Mouse (Mus musculus) olfactory bulb, adult 2 months (tissue): ENCODE results near the gene Cmtm4. TPM values are rescaled to one million over a fixed set of nuclear protein-coding genes. Genes with fewer than 3 reads are reported as not detected.

Source experiments
- H3K27ac ChIP-seq: fragments of 200-500 bp; 2 replicates; pipeline ENCODE4 v1.5.1; 2012; ENCODE audit warnings: low read depth, low read length; ENCODE audit not compliant: insufficient read depth
- H3K4me1 ChIP-seq: fragments of 200-500 bp; 2 replicates; pipeline ENCODE4 v1.6.1; 2012; ENCODE audit warnings: low read length; ENCODE audit not compliant: control insufficient read depth, insufficient read depth
- H3K4me3 ChIP-seq: fragments of 200-500 bp; 2 replicates; pipeline ENCODE4 v1.5.1; 2012; ENCODE audit warnings: mild to moderate bottlenecking, low read depth, low read length, moderate library complexity; ENCODE audit not compliant: insufficient read depth
- CTCF ChIP-seq: fragments of 200-500 bp; IDR thresholded peaks from 2 replicates; pipeline ENCODE4 v1.5.1; 2012; ENCODE audit warnings: low read depth, mild to moderate bottlenecking, low read length, moderate library complexity; ENCODE audit not compliant: insufficient read depth
- POLR2A ChIP-seq: fragments of 200-500 bp; IDR thresholded peaks from 2 replicates; pipeline ENCODE4 v1.6.1; 2012; ENCODE audit warnings: mild to moderate bottlenecking, low read depth, low read length, moderate library complexity; ENCODE audit not compliant: insufficient read depth
- WGBS: fragments of 180-500 bp; shearing (Covaris S2); methylation state at CpG from one replicate; pipeline ENCODE4 v1.1.7; 2018; 5-methylcytosine and 5-hydroxymethylcytosine counted together
- polyA plus RNA-seq: library from polyadenylated mRNA; stranded (reverse); fragments of >200 nt; gene quantifications from 2 replicates; pipeline ENCODE4 v1.2.4, GENCODE M21; 2012; ENCODE audit warnings: low replicate concordance; ENCODE audit not compliant: missing spikeins, insufficient read depth, insufficient read length

The Cmtm4 gene
- not detected in 2 replicates for polyA plus RNA-seq

DNA sequence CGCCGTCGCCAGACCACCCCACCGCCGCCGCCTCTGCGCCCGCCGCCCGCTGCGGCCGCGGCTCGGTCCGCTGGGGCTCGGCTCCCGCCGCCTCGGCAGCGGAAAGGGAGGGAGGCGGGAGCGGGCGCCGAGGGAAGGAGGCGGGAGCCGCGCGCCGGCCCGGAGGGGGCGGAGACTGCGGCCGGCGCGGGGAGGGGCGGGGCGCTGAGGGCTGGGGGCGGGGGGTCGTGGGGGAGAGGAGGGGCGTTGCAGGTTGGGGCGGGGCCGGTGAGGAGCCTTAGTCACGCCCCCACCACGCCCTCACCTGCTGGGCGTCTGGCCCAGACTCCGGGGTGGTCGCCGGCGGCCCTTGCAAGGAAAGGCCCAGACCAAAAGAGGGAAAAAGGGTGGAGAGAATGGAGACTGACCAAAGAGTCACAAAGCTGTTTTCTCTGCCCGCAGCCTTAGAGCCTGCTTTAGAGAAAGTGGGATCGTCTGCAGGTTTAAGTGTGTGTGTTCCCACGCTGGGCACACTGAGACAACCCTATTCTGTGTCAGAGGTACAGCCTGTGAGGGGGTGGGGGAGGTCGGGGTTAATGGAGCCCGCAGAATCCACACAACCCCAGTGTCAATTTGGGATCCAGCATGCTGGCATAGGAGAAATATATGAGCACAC, at the start of gene Cmtm4:
TSS of gene Cmtm4 (minus strand) at position 105 of the 655 bp plus-strand sequence.
- Histone ChIP-seq H3K4me1 (peaks cover 14% of the 10 kb centered on the region), H3K4me3 (peak within 1 kb of the TSS; percentile 84), H3K27ac (no peak within 1 kb of the TSS)
- 2% methylated on average over 37 of the region's 54 CpGs for WGBS
- TF ChIP-seq CTCF (no peak), POLR2A (no peak)

DNA sequence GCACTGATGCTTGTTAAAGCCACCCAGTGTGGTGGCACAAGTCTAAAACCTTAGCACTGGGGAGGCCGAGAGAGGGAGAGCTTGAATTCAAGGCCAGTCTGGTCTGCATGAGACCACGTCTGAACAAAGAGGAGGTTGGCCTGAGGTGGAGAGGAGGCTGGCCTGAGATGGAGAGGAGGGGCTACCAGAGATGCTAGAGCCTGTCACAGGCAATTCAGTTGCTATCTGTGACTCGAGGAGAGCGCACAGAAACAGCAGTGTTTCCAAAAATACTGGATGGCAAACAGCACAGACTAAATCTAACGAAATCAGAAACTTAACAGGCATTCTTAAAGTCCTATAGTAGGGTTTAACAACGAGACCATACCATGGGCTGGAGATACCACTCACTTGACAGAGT, 49.6 kb upstream of the Cmtm4 start:
- H3K27ac ChIP-seq: no peak overlapping the region
- H3K4me1 ChIP-seq: peaks cover 5% of the 10 kb centered on the region
- TF ChIP-seq CTCF (no peak), POLR2A (no peak)
- whole genome bisulfite sequencing: 47% methylated on average over 6 of the region's 6 CpGs
- no peak overlapping the region for H3K4me3 ChIP-seq

DNA sequence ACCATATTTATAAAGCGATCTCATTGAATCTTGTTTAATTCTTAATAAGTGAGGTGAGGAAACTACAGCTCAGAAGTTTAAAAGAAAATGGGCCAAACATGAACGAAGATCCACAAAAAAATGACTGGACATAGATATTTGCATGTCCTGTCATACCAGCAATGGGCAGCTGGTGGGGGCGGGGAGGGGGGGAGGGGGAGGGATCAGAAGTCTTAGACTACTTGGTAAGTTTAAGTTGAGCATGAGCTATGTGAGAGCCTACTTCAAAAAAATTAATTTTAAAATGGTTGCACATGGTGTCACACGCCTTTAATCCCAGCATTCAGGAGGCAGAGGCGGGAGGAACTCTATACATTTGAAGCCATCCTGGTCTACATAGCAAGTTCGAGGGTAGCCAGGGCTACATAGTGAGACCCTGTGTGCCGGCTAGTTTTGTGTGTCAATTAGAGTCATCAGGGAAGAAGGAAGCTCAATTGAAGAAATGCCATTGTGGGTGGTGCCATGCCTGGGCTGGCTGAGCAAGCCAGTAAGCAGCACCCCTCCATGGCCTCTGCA, 47.6 kb upstream of the Cmtm4 start:
- peaks cover 8% of the 10 kb centered on the region for H3K4me1 ChIP-seq
- H3K27ac ChIP-seq: no peak overlapping the region
- 59% methylated on average over 7 of the region's 7 CpGs for WGBS
- H3K4me3 ChIP-seq: no peak overlapping the region
- TF ChIP-seq POLR2A (no peak), CTCF (no peak)

GRCm38 (mm10) chr8:104442299-104443124, 46.9 kb upstream of the Cmtm4 start, which contains the start of gene Dync1li2:
Gene Dync1li2 (minus strand): TSS chr8:104443047.
- WGBS: under 1% methylated on average over 75 of the region's 75 CpGs

DNA sequence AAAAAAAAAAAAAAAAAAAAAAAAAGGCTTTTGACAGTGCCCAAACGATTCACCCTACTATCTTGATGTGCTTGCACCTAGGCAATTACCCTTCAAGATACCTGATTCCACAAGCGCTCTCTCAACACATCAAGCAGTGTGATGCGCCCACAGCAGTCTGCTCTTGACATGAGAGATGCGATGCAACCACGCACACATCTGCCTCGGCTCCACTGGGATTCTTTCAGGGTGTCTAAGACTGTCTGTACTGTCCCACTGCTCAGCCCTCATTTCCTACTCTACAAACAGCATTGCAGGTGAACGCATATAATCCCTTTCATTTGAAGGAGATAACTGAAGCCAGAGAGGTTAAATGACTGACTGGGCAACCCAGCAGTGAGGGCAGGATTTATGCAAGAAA, 46.0 kb upstream of the Cmtm4 start:
- Histone ChIP-seq H3K27ac (no peak overlapping the region), H3K4me1 (peaks cover 8% of the 10 kb centered on the region), H3K4me3 (peak overlapping the region; percentile 64)
- TF ChIP-seq POLR2A: no peak
- no peak for TF ChIP-seq CTCF
- WGBS: 25% methylated on average over 7 of the region's 7 CpGs

More at GRCm38 (mm10) chr8:104442299-104443124, 46.9 kb upstream of the Cmtm4 start, which contains the start of gene Dync1li2:
- peak; percentile 84 for TF ChIP-seq CTCF
- TF ChIP-seq POLR2A: peak; percentile 62; the same call in 1 of the 2 replicates
- Histone ChIP-seq H3K4me1 (peaks cover 8% of the 10 kb centered on the region), H3K27ac (peak within 1 kb of the TSS; percentile 91), H3K4me3 (peak within 1 kb of the TSS; percentile 64)

GRCm38 (mm10) chr8:104439461-104439860, 43.9 kb upstream of the Cmtm4 start:
- H3K4me1 ChIP-seq: peaks cover 23% of the 10 kb centered on the region

GRCm38 (mm10) chr8:104437494-104438135, 42.0 kb upstream of the Cmtm4 start:
- Histone ChIP-seq H3K27ac (no peak overlapping the region), H3K4me3 (no peak overlapping the region), H3K4me1 (peaks cover 25% of the 10 kb centered on the region)
- 88% methylated on average over 13 of the region's 13 CpGs for WGBS
- no peak for TF ChIP-seq POLR2A
- TF ChIP-seq CTCF: no peak

More at GRCm38 (mm10) chr8:104439461-104439860, 43.9 kb upstream of the Cmtm4 start:
- H3K4me3 ChIP-seq: no peak overlapping the region
- TF ChIP-seq POLR2A (no peak), CTCF (no peak)
- H3K27ac ChIP-seq: no peak overlapping the region
- 91% methylated on average over 8 of the region's 8 CpGs for WGBS

DNA sequence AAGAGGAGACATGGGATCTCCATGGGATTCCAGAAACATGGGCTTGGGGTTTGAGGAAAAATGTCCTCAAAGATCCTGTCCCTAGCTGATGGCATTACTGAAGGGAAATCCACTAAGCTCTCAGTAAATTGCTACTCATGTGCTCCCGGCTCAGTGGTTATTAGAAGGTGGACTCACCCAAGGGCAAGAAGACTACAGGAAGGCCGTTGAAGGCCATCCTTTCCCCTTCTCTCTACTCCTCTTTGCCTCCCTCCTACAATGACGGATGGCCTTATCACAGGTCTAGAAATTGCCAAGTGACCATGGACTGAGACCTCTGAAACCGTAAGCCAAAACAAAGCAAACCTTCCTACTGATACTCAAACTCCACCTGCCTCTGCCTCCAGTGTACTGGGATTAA, 41.0 kb upstream of the Cmtm4 start:
- H3K27ac ChIP-seq: peak overlapping the region; percentile 77
- 68% methylated on average over 4 of the region's 4 CpGs for WGBS
- H3K4me1 ChIP-seq: peaks cover 25% of the 10 kb centered on the region
- no peak for TF ChIP-seq POLR2A
- no peak for TF ChIP-seq CTCF
- no peak overlapping the region for H3K4me3 ChIP-seq

GRCm38 (mm10) chr8:104436038-104436437, 40.4 kb upstream of the Cmtm4 start:
- Histone ChIP-seq H3K4me1 (peaks cover 23% of the 10 kb centered on the region), H3K27ac (peak overlapping the region; percentile 61), H3K4me3 (peak overlapping the region; percentile 1; the same call in 1 of the 2 replicates)
- TF ChIP-seq POLR2A (no peak), CTCF (no peak)
- WGBS: 9% methylated on average over 12 of the region's 12 CpGs
